Mouse (Mus musculus): ENCODE data around the gene Hoxa3. TPM values are rescaled to one million over a fixed set of nuclear protein-coding genes. Genes with fewer than 3 reads are reported as not detected.

The Hoxa3 gene
- total and polyA plus RNA-seq, 3 experiments: 0.55 to 1.3 (median 0.76) TPM

DNA sequence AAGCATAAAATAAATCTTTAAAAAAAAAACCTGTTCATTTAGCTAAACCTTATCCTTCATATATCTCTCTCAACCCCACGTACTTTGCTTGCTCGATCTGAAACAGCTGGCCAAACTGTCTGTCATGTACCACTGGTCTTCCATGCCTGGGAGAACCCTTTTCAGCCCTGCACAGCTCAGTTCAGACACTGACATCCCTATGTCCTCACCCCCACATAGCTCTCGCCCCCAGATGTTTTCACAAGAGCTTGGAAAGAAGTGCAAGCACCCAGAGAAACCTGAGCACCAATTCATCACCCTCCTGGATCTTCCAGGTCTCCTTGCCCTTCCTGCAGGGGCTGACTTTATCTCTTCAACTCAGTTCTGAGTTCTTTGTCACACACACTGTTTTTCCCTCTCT is 92.0 kb downstream of the Hoxa3 start:
- Histone ChIP-seq H3K4me3 (no peak overlapping the region), H3K9ac (ENCODE audit: low read depth, low read length) (no peak overlapping the region), H3K4me1 (ENCODE audit: control insufficient read depth, insufficient read depth, low read length) (no peaks in the 10 kb centered on the region), H3K36me3 (ENCODE audit: control insufficient read depth, insufficient read depth, low read length) (no peaks in the 10 kb centered on the region), H3K27me3 (ENCODE audit: control insufficient read depth, insufficient read depth, low read length) (no peaks in the 10 kb centered on the region), H3K79me2 (replicated peaks; ENCODE audit: control insufficient read depth, insufficient read depth, low read length) (no peaks in the 10 kb centered on the region), H3K27ac (no peak overlapping the region)
- intact Hi-C loops (cut with DNase I): no loop called here
- 45% methylated on average over 3 of the region's 3 CpGs for WGBS
- no peak for TF ChIP-seq CTCF (IDR thresholded peaks at IDR 0.05)
- no peak for TF ChIP-seq EP300 (IDR thresholded peaks at IDR 0.05; ENCODE audit: insufficient read depth, low read depth, low read length)
- no peak for TF ChIP-seq POLR2A (IDR thresholded peaks at IDR 0.05; ENCODE audit: insufficient read depth, low read depth, low read length)
- DNase-seq: no peak

Small RNA genes within 50 kb of the gene (microRNA-seq; reads per million reads assigned to microRNA genes)
- 183 to 526 reads per million in 2 experiments for gene Mir196b

Other genes with a start within 250 kb of the Hoxa3 start
- 1 to 10 TPM; 8.6 to 8.9 TPM for gene Skap2, start 200.8 kb downstream of the Hoxa3 start, total RNA-seq (2021)
- gene Skap2, start 200.8 kb downstream of the Hoxa3 start, polyA plus RNA-seq (2012; rRNA removed): 5.0 and 6.7 TPM in 2 replicates
- gene Hoxa1, start 55.0 kb downstream of the Hoxa3 start, total RNA-seq (2021): under 1 TPM in 1 of 2 experiments, not detected in 1; 0.20 TPM
- gene Hoxa1, start 55.0 kb downstream of the Hoxa3 start, polyA plus RNA-seq (2012; rRNA removed): 0.32 and 0.43 TPM in 2 replicates
- gene Hoxa2, start 48.5 kb downstream of the Hoxa3 start, total RNA-seq (2021): under 1 TPM; 0.11 to 0.21 TPM
- 0.84 TPM in 1 of 2 replicates, not detected in the other for gene Hoxa2, start 48.5 kb downstream of the Hoxa3 start, polyA plus RNA-seq (2012; rRNA removed)
- not detected for gene 5730596B20Rik, start 35.8 kb downstream of the Hoxa3 start, total RNA-seq (2021)
- not detected in 2 replicates for gene 5730596B20Rik, start 35.8 kb downstream of the Hoxa3 start, polyA plus RNA-seq (2012; rRNA removed)
- gene Hoxa4, start 21.6 kb downstream of the Hoxa3 start, total RNA-seq (2021): under 1 TPM; 0.14 to 0.34 TPM
- 0.76 and 0.84 TPM in 2 replicates for gene Hoxa4, start 21.6 kb downstream of the Hoxa3 start, polyA plus RNA-seq (2012; rRNA removed)
- under 1 TPM; 0.26 to 0.45 TPM for gene Hoxa5, start 8.7 kb downstream of the Hoxa3 start, total RNA-seq (2021)
- 0.94 and 0.96 TPM in 2 replicates for gene Hoxa5, start 8.7 kb downstream of the Hoxa3 start, polyA plus RNA-seq (2012; rRNA removed)
- gene Hoxa6, start 4.6 kb downstream of the Hoxa3 start, total RNA-seq (2021): not detected
- gene Hoxa6, start 4.6 kb downstream of the Hoxa3 start, polyA plus RNA-seq (2012; rRNA removed): not detected in 2 replicates
- not detected for gene Gm28308, start within 50 bp of the Hoxa3 start, total RNA-seq (2021)
- not detected in 2 replicates for gene Gm28308, start within 50 bp of the Hoxa3 start, polyA plus RNA-seq (2012; rRNA removed)
- gene Hoxa7, start 8.5 kb upstream of the Hoxa3 start, total RNA-seq (2021): under 1 TPM; 0.25 to 0.50 TPM
- 0.26 and 0.31 TPM in 2 replicates for gene Hoxa7, start 8.5 kb upstream of the Hoxa3 start, polyA plus RNA-seq (2012; rRNA removed)
- not detected for gene Hoxa9, start 17.8 kb upstream of the Hoxa3 start, total RNA-seq (2021)
- gene Hoxa9, start 17.8 kb upstream of the Hoxa3 start, polyA plus RNA-seq (2012; rRNA removed): 0.04 and 0.06 TPM in 2 replicates
- gene Hoxa10, start 27.5 kb upstream of the Hoxa3 start, total RNA-seq (2021): not detected
- not detected in 2 replicates for gene Hoxa10, start 27.5 kb upstream of the Hoxa3 start, polyA plus RNA-seq (2012; rRNA removed)
- not detected for gene Hoxa11, start 32.5 kb upstream of the Hoxa3 start, total RNA-seq (2021)
- not detected in 2 replicates for gene Hoxa11, start 32.5 kb upstream of the Hoxa3 start, polyA plus RNA-seq (2012; rRNA removed)
- gene Hoxa13, start 47.5 kb upstream of the Hoxa3 start, total RNA-seq (2021): not detected
- not detected in 2 replicates for gene Hoxa13, start 47.5 kb upstream of the Hoxa3 start, polyA plus RNA-seq (2012; rRNA removed)
- not detected for gene Evx1, start 100.2 kb upstream of the Hoxa3 start, total RNA-seq (2021)
- not detected in 2 replicates for gene Evx1, start 100.2 kb upstream of the Hoxa3 start, polyA plus RNA-seq (2012; rRNA removed)

Measured in heart, adult 2 months (tissue).